8 mouse cellular contexts compared by ENCODE assay signal in the genomic region with DNA sequence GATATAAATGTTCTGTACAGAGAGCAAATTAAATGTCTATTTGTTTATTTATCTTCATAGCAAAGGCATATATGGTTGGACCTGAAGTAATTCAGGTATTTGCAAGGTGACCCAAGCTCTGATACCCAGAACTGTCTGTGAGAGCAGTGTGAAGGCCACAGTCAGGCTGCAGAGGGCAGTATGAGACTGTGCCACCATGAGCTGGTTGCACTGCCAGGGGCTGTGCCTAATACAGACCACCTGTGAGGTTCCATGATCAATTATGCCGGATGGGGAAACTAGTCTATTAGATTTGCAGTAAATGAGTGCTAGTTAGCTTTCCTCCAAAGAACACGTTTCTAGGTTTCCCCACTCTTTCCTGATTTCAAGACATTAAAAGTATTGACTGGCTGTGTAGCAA.
DNase-seq lines count a peak whose midpoint lies in the region; ATAC-seq lines count a peak whose summit lies in the region.

No protein-coding gene starts in this region.

- H3K4me2 ChIP-seq in forebrain, embryonic 12.5 days, result no peak overlapping the region

- no peaks in the 10 kb centered on the region for H3K36me3 ChIP-seq in forebrain, embryonic 12.5 days (replicated peaks)

- H3K4me1 ChIP-seq in forebrain, embryonic 12.5 days, result peaks cover 5% of the 10 kb centered on the region; the same call in 1 of the 2 replicates

- no peak overlapping the region for H3K27ac ChIP-seq in forebrain, embryonic 12.5 days

- peak; percentile 74 for ATAC-seq in forebrain, embryonic 12.5 days (ENCODE audit: low FRiP score)

- H3K27me3 ChIP-seq in forebrain, embryonic 12.5 days, result peaks cover 30% of the 10 kb centered on the region

- no peak overlapping the region for H3K9ac ChIP-seq in forebrain, embryonic 12.5 days

- H3K4me3 ChIP-seq in forebrain, embryonic 12.5 days (replicated peaks), result no peak overlapping the region

- peak; percentile 44 for DNase-seq in kidney, postnatal 10 days
- DNase-seq in kidney, adult 18-20 months, result no peak
- DNase-seq in adrenal gland, postnatal 25 days, result peak; percentile 7
- DNase-seq in mesoderm, embryonic 11.5 days (ENCODE audit: low read depth, low spot score), result peak; percentile 51
- no peak for DNase-seq in adipocyte (ENCODE audit: low spot score)
- no peak for DNase-seq in cerebellum, adult 18-20 months
- DNase-seq in yolk sac, embryonic 10.5 days (ENCODE audit: low spot score), result no peak

- WGBS in forebrain, embryonic 12.5 days, result 46% methylated on average over 2 of the region's 2 CpGs

- H3K9me3 ChIP-seq in forebrain, embryonic 12.5 days, result no peaks in the 10 kb centered on the region

Comparison
In these comparisons a context has a peak if more than half of its experiments do, and no peak if none do; other contexts are left out.
1. DNase-seq: peak in kidney, postnatal 10 days (single experiment), adrenal gland, postnatal 25 days (single experiment) and mesoderm, embryonic 11.5 days (single experiment); none in kidney, adult 18-20 months (single experiment), adipocyte (single experiment), cerebellum, adult 18-20 months (0 of 2) and yolk sac, embryonic 10.5 days (single experiment).